Mouse (Mus musculus): ENCODE data around the gene Deaf1. TPM values are rescaled to one million over a fixed set of nuclear protein-coding genes. Genes with fewer than 3 reads are reported as not detected.
"Not testable (repeated sequence)": the region's sequence is repeated elsewhere in the genome, so short reads cannot be mapped to it uniquely, and the experiment has no call there.

Gene Deaf1
- total RNA-seq, 2 experiments from 2014 or later = 246 to 267 TPM

DNA sequence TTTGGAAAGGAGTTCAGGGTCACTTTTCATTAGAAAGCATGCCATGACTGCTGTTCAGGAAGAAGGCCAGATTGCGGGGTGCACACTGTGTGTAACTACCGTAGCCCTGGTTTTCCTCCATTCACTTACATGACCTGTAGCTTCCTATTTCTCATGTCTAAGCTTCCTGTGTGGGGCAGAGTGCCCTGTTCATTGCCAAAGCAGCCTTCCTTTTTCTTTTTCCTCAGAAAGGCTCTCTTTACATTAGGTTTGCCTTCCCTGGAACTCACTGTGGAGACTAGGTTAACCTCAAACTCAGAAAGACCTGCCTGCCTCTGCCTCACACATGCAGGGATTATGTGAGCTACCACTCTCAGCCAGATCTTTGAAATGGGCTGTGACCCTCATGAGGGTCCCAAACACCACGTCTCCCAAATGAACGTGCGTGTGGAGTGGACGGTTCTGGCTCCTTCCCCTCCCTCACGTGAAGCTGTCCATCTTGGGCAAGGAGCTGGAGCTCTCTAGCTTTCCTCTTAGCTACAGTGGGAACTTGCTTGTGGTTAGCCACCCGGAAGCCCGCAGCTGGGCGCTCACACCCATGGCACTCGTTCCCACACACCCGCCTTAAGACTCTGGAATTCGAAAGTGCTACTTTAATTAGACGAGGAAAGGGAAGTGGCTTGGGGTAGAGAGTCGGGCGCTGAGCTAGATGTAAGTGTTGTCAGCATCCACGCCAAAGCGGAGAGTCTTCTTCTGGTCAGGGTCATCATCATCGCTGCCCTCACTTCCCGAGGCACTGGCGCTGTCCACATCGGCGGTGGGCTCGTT lies 58.8 kb downstream of the Deaf1 start:
- intact Hi-C loops (cut with DNase I) = loop anchor here (10.0 kb wide), 1 partner anchor 96 kb away; no protein-coding TSS in a partner anchor
- no peak for DNase-seq

DNA sequence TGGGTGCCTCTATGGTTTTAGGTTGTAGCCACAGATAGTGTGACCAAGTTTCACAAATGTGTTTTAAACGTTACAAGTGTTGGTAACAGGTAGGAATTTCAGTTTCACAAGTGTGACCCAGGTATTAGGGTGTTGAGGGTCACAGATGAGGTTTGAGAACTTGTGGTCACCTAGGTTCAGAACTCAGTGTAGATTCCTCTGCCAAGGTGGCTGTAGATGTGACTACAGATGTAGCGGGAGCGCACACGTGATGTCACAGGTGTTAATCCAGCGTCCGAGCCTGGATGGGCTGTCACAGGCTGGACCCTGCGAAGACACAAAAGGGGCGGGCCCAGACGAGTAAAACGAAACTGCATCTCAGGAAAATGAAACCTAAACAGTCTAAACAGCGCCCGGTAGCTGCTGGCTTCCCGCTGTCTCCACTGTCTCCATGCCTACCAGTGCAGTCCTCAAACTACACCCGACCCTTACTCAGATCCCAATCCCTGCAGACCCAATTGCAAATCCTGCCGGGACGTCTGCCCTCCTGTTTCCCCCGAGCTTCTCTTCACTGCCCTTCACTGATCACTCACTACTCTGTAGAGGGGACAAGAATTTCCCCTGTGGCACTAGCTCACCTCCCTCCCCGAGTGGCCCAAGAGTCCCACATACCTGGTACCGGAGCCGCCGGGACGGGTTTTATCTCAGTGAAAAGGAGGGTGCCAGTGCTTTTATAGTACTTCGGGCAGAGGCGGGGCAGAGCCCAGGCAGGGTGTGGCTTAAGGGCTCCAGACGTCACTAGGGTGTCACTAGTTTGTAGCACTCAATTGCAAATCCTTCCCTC lies 61.5 kb downstream of the Deaf1 start, which contains the start of gene Irf7:
Gene Irf7 (minus strand): TSS at position 743 of the 823 bp plus-strand sequence.
- no peak for DNase-seq
- intact Hi-C loops (cut with DNase I) = loop anchor here (10.0 kb wide), 1 partner anchor 99 kb away; no protein-coding TSS in a partner anchor

DNA sequence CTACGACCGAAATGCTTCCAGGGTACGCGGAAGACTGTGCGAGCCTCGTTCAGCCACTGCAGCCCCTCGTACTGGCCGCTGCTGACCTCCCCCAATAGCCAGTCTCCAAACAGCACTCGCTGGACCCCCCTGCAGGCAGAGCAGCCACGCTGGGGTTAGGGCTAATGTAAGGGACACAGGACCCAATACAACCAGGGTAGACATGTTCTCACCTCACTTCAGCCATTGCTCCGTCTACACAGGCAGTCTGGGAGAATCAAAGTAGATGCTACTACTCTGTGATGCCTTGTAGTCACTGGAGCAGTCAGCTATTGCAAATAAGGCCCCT lies 62.1 kb downstream of the Deaf1 start:
- intact Hi-C loops (cut with DNase I) = loop anchor here (10.0 kb wide), 1 partner anchor 99 kb away; no protein-coding TSS in a partner anchor
- DNase-seq = no peak

DNA sequence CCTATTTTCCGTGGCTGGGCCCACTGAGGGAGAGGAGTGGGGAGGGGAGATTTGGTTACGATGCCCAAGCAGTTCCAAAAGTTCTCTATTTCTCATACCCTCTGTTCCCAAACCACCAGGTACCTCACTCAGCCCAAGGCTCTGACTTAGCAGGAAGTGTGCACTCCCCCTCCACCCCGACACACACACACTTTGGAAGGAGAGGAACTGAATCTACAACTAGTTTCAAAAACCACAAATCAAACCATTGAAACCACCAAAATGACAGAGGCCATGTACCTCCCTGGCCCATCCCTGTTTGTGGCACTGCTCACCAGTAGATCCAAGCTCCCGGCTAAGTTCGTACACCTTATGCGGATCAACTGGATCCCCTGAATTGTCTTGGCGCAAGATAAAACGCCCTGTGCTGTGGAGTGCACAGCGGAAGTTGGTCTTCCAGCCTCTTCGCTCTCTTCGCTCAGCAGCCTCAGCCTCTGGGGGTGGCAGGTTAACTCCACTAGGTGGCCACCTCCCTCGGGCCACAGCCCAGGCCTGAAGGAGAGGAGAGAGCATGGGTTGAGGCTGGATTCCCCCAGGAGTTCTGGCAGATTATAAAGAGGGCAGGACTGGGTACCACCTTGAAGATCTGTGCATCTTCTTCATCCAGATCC lies 62.6 kb downstream of the Deaf1 start:
- DNase-seq = no peak
- intact Hi-C loops (cut with DNase I) = loop anchor here (10.0 kb wide), 1 partner anchor 100 kb away; no protein-coding TSS in a partner anchor

DNA sequence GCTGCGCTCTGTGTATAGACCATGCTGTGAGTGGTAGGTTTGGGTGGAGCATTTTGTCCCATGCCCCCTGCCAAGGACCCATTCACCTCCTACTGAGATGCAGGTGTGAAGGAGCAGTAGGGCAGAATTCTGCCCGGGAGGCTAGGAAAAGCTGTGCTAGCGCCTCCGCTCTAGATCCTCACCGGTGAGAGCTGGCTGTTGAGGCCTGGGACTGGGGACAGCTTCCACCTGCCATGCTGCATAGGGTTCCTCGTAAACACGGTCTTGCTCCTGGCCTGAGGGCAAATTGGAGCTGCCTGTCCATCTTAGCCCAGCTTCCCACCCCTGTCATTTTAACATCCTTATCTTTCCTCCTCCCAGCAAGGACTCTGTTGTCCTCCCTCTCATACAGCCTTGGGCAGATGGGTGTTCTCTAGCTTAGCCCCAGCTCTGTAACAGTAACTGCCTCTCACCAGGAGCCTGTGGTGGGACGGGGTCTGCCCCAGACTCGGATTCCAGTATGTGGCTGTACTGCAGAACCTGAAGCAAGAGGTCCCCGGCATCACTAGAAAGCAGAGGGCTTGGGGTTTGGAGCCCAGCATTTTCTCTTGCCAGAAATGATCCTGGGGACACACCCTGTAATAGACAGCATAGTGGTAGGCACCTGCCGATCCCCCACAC lies 63.3 kb downstream of the Deaf1 start:
- intact Hi-C loops (cut with DNase I) = loop anchor here (10.0 kb wide), 1 partner anchor 101 kb away; no protein-coding TSS in a partner anchor

DNA sequence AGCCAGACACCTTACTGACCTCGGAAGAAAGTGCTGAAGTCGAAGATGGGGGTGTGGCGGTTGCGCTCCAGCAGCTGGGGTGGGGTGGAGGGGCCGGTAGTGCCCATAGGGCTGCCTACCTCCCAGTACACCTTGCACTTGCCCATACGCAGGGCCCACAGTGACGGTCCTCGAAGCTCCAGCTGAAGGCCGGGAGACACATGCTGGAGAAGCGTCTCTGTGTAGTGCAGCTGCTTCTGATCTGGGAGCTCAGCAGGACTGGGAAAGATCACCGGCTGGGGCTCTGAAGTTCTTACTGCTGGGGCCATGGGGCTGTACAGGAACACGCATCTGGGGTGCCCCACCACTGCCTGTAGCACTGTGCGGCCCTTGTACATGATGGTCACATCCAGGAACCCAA lies 63.9 kb downstream of the Deaf1 start:
- no peak for DNase-seq
- intact Hi-C loops (cut with DNase I) = loop anchor here (10.0 kb wide), 1 partner anchor 101 kb away; no protein-coding TSS in a partner anchor

More for the DNA sequence above, 63.3 kb downstream of the Deaf1 start:
- DNase-seq = no peak

DNA sequence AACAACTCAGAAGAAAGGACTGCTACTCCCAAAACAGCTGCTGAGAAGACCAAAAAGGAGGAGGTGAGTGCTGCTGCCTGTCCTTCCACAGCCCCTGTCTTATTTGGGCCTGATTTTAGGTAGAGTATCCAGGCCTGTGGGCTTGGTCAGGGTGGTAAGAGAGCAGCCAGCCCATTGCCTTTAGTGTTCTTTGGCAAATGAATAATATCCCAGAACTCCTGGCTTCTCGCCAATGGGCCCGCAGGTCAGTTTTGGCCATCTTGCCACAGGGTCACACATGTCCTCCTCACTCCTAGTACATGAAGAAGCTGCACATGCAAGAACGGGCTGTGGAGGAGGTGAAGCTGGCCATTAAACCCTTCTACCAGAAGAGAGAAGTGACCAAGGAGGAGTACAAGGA lies 66.0 kb downstream of the Deaf1 start:
- intact Hi-C loops (cut with DNase I) = loop anchor here (10.0 kb wide), 1 partner anchor 103 kb away; no protein-coding TSS in a partner anchor
- DNase-seq = no peak

DNA sequence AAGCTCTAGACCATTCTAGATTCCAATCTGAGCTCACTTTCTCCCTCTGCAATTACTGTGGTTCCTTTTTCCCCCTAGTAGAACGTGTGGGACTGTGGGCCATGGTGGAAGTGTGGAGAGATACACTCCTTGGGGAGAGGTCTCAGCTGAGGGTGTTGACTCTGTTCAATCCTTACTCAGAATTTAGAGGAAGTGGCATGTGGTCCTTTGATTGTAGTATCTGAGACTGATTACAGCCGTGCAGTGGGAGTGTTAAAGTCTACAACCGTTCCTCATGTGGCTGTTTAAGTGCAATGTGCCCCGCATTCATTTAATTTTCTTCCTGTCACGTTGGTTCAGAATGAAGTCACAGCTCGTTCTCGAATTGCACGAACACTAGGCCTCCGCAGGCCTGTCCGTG lies 71.3 kb downstream of the Deaf1 start:
- intact Hi-C loops (cut with DNase I) = no loop called here
- DNase-seq = no peak

DNA sequence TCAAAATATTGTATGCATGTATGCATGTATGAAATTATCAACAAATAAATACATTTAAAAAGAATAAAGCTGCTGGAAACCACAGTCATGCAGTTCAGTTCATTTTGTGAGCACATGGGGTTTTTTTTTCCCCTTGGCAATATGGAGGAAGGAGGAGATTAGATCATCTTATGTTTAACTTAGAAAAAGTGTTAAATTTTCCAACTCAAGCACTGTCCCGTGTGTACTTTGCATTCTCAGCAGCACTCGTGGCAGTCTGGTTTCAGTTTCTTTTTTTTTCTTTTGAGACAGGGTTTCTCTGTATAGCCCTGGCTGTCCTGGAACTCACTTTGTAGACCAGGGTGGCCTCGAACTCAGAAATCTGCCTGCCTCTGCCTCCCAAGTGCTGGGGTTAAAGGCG lies 77.0 kb downstream of the Deaf1 start:
- DNase-seq = not testable (repeated sequence)
- intact Hi-C loops (cut with DNase I) = loop anchor here (5.0 kb wide), 1 partner anchor 72 kb away; no protein-coding TSS in a partner anchor

Other genes starting within 250 kb of the Deaf1 start
- not detected for gene Pkp3, start 249.5 kb downstream of the Deaf1 start, total RNA-seq (2021)
- gene Sigirr, start 227.1 kb downstream of the Deaf1 start, total RNA-seq (2021) = 1 to 10 TPM; 2.8 to 2.9 TPM
- gene Ano9, start 209.9 kb downstream of the Deaf1 start, total RNA-seq (2021) = not detected
- 10 to 100 TPM; 50.1 to 53.9 TPM for gene Ptdss2, start 205.3 kb downstream of the Deaf1 start, total RNA-seq (2021)
- gene Rnh1, start 154.8 kb downstream of the Deaf1 start, total RNA-seq (2021) = 10 to 100 TPM; 20.1 to 25.3 TPM
- gene Hras, start 133.7 kb downstream of the Deaf1 start, total RNA-seq (2021) = 100 to 1,000 TPM; 194 to 211 TPM
- gene Lrrc56, start 133.5 kb downstream of the Deaf1 start, total RNA-seq (2021) = 1 to 10 TPM; 6.2 to 7.4 TPM
- under 1 TPM in 1 of 2 experiments, not detected in 1; 0.18 TPM for gene Lmntd2, start 113.6 kb downstream of the Deaf1 start, total RNA-seq (2021)
- 1 to 10 TPM; 3.8 to 4.7 TPM for gene Rassf7, start 111.8 kb downstream of the Deaf1 start, total RNA-seq (2021)
- gene Phrf1, start 98.9 kb downstream of the Deaf1 start, total RNA-seq (2021) = 10 to 100 TPM; 81.2 to 89.1 TPM
- 1 to 10 TPM in 1 of 2 experiments, under 1 TPM in 1; 0.28 to 1.1 TPM for gene Irf7, start 61.2 kb downstream of the Deaf1 start, total RNA-seq (2021)
- gene Cdhr5, start 50.9 kb downstream of the Deaf1 start, total RNA-seq (2021) = not detected
- gene Sct, start 48.6 kb downstream of the Deaf1 start, total RNA-seq (2021) = under 1 TPM; 0.62 to 0.86 TPM
- gene Drd4, start 35.7 kb downstream of the Deaf1 start, total RNA-seq (2021) = under 1 TPM; 0.48 to 0.54 TPM
- 10 to 100 TPM; 21.1 to 21.9 TPM for gene Tmem80, start within 50 bp of the Deaf1 start, total RNA-seq (2021)
- gene Eps8l2, start 11.2 kb upstream of the Deaf1 start, total RNA-seq (2021) = under 1 TPM; 0.86 to 0.97 TPM
- gene Taldo1, start 64.5 kb upstream of the Deaf1 start, total RNA-seq (2021) = 100 to 1,000 TPM; 146 to 152 TPM
- 10 to 100 TPM; 43.1 to 44.6 TPM for gene Gatd1, start 86.4 kb upstream of the Deaf1 start, total RNA-seq (2021)
- gene Cend1, start 101.8 kb upstream of the Deaf1 start, total RNA-seq (2021) = 100 to 1,000 TPM; 111 to 122 TPM
- 100 to 1,000 TPM; 196 to 217 TPM for gene Slc25a22, start 110.2 kb upstream of the Deaf1 start, total RNA-seq (2021)
- 1 to 10 TPM; 5.5 to 6.6 TPM for gene Pidd1, start 116.3 kb upstream of the Deaf1 start, total RNA-seq (2021)
- 100 to 1,000 TPM; 894 to 998 TPM for gene Rplp2, start 119.7 kb upstream of the Deaf1 start, total RNA-seq (2021)
- gene Pnpla2, start 127.5 kb upstream of the Deaf1 start, total RNA-seq (2021) = 10 to 100 TPM; 13.9 to 16.0 TPM
- gene Cracr2b, start 133.4 kb upstream of the Deaf1 start, total RNA-seq (2021) = 1 to 10 TPM; 4.4 to 4.9 TPM
- 10 to 100 TPM; 46.7 to 50.6 TPM for gene Cd151, start 139.7 kb upstream of the Deaf1 start, total RNA-seq (2021)
- 10 to 100 TPM; 38.5 to 40.1 TPM for gene Polr2l, start 147.4 kb upstream of the Deaf1 start, total RNA-seq (2021)
- gene Tspan4, start 147.6 kb upstream of the Deaf1 start, total RNA-seq (2021) = 10 to 100 TPM; 33.5 to 35.9 TPM
- 10 to 100 TPM; 48.7 to 55.4 TPM for gene Chid1, start 212.2 kb upstream of the Deaf1 start, total RNA-seq (2021)
- 100 to 1,000 TPM; 216 to 228 TPM for gene Ap2a2, start 234.5 kb upstream of the Deaf1 start, total RNA-seq (2021)